Comparison of ENCODE assay signal across 8 mouse cellular contexts in the genomic region with DNA sequence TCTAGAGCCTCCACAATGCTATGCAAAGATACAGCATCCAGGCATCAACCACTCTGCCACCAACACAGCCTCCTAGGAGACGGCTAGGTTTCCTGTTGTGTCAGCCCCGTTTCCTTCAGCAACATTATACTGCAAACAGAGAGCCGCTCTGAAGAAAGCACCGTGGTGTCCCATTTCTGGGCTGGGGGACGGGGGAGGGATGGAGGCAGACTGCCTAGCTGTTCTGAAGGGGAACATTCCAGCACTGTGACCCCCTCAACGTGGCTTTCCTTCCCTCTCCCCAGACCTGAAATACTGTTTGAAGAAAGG.
A peak's percentile ranks its signal among the peaks of the same experiment; 100 is the strongest.
DNase-seq lines count a peak whose midpoint lies in the region; ATAC-seq and TF ChIP-seq lines count a peak whose summit lies in the region.

No protein-coding gene starts in this region.

- peak; percentile 72; the same call in 1 of the 2 replicates for ATAC-seq in lung, embryonic 14.5 days (ENCODE audit: insufficient read depth)
- peak; percentile 19; the same call in 1 of the 2 replicates for ATAC-seq in forebrain, embryonic 11.5 days (replicated peaks; ENCODE audit: low FRiP score)

- no peak for TF ChIP-seq POLR2A in small intestine, adult 2 months (IDR thresholded peaks at IDR 0.05; ENCODE audit: low read depth, low read length)

- peak overlapping the region; percentile 16; the same call in 1 of the 2 replicates for H3K4me2 ChIP-seq in lung, embryonic 14.5 days
- no peak overlapping the region for H3K4me2 ChIP-seq in forebrain, embryonic 11.5 days (ENCODE audit: low read depth, low read length, severe bottlenecking)

- peaks cover 38% of the 10 kb centered on the region for H3K4me1 ChIP-seq in lung, embryonic 14.5 days (ENCODE audit: insufficient read depth)
- peaks cover 5% of the 10 kb centered on the region; the same call in 1 of the 2 replicates for H3K4me1 ChIP-seq in forebrain, embryonic 11.5 days (replicated peaks; ENCODE audit: control insufficient read depth, insufficient read depth, low read length)
- H3K4me1 ChIP-seq in small intestine, adult 2 months (ENCODE audit: control insufficient read depth, insufficient read depth, insufficient read length, low read length), result peaks cover 33% of the 10 kb centered on the region

- DNase-seq in lung, embryonic 14.5 days, result no peak
- DNase-seq in lung, postnatal 10 days, result no peak
- no peak for DNase-seq in forebrain, embryonic 11.5 days (ENCODE audit: low spot score)
- DNase-seq in kidney, postnatal 14 days, result peak; percentile 59
- no peak for DNase-seq in urinary bladder, adult 2 months (ENCODE audit: low spot score)
- no peak for DNase-seq in left cerebral cortex, adult 9 months (ENCODE audit: low spot score in 2 of 2)
- DNase-seq in right cerebral cortex, postnatal 10 days (ENCODE audit: low spot score in 2 of 2), result no peak

- TF ChIP-seq CTCF in lung, embryonic 14.5 days (IDR thresholded peaks at IDR 0.05; ENCODE audit: low read depth), result no peak
- no peak for TF ChIP-seq CTCF in small intestine, adult 2 months (IDR thresholded peaks at IDR 0.05; ENCODE audit: extremely low read depth, insufficient read length, insufficient replicate concordance, low read depth, low read length)

- WGBS in lung, embryonic 14.5 days, result 4% methylated on average over 6 of the region's 6 CpGs
- WGBS in forebrain, embryonic 11.5 days, result 60% methylated on average over 6 of the region's 6 CpGs
- WGBS in small intestine, adult 2 months, result 17% methylated on average over 6 of the region's 6 CpGs

- H3K36me3 ChIP-seq in lung, embryonic 14.5 days (ENCODE audit: insufficient read depth), result no peaks in the 10 kb centered on the region
- no peaks in the 10 kb centered on the region for H3K36me3 ChIP-seq in forebrain, embryonic 11.5 days (ENCODE audit: control insufficient read depth, insufficient read depth, low read length)
- H3K36me3 ChIP-seq in small intestine, adult 2 months (ENCODE audit: control insufficient read depth, insufficient read depth, low read length), result 0 out of 2 replicates have a peak, but pooled peaks cover 1% of the 10 kb centered on the region

- no peak overlapping the region for H3K4me3 ChIP-seq in lung, embryonic 14.5 days (ENCODE audit: low read depth, low read length)
- H3K4me3 ChIP-seq in forebrain, embryonic 11.5 days (ENCODE audit: low read depth, low read length), result no peak overlapping the region
- no peak overlapping the region for H3K4me3 ChIP-seq in small intestine, adult 2 months (ENCODE audit: low read depth, low read length)

- peak overlapping the region; percentile 93 for H3K27ac ChIP-seq in lung, embryonic 14.5 days (ENCODE audit: low read depth)
- H3K27ac ChIP-seq in forebrain, embryonic 11.5 days (ENCODE audit: low read depth, low read length), result peak overlapping the region; percentile 34; the same call in 1 of the 2 replicates
- peak overlapping the region; percentile 87 for H3K27ac ChIP-seq in small intestine, adult 2 months (ENCODE audit: insufficient read depth, low read depth, low read length)

- no peaks in the 10 kb centered on the region for H3K27me3 ChIP-seq in lung, embryonic 14.5 days (ENCODE audit: insufficient read depth, low read length)
- H3K27me3 ChIP-seq in forebrain, embryonic 11.5 days (ENCODE audit: control insufficient read depth, insufficient read depth, low read length), result no peaks in the 10 kb centered on the region
- no peaks in the 10 kb centered on the region for H3K27me3 ChIP-seq in small intestine, adult 2 months (ENCODE audit: control insufficient read depth, insufficient read depth, low read length)

- no peak overlapping the region for H3K9ac ChIP-seq in lung, embryonic 14.5 days
- no peak overlapping the region for H3K9ac ChIP-seq in forebrain, embryonic 11.5 days (ENCODE audit: low read length)

- H3K9me3 ChIP-seq in lung, embryonic 14.5 days (ENCODE audit: low read depth, low read length), result no peaks in the 10 kb centered on the region
- H3K9me3 ChIP-seq in forebrain, embryonic 11.5 days (ENCODE audit: control insufficient read depth, low read length), result no peaks in the 10 kb centered on the region

Comparison
In these comparisons a context has a peak if more than half of its experiments do, and no peak if none do; other contexts are left out.
1. H3K27ac ChIP-seq: peak in every context shown above with its lines; median percentile 93 in lung, embryonic 14.5 days; 87 in small intestine, adult 2 months; 34 in forebrain, embryonic 11.5 days.